Mouse (Mus musculus) Patski (cell line): ENCODE measurements around the gene Dlgap3. TPM values are rescaled to one million over a fixed set of nuclear protein-coding genes. Genes with fewer than 3 reads are reported as not detected.

Experiments
- ATAC-seq: fragments of 100-300 bp; one replicate; pipeline ENCODE4 v1.8.0; 2021
- CTCF ChIA-PET: fragments of 350-600 bp; sonication (Branson Sonifier 250); formaldehyde crosslinking; loops from one replicate; lab custom pipeline; 2022; ENCODE audit warnings: inconsistent platforms; lab: Charles Lee
- POLR2A ChIA-PET: fragments of 350-600 bp; sonication (Branson Sonifier 250); formaldehyde crosslinking; loops from one replicate; lab custom pipeline; 2022; ENCODE audit warnings: antibody characterized with exemption, inconsistent platforms; lab: Charles Lee
- DNase-seq: peaks from one replicate; pipeline ENCODE4 v3.0.0-alpha.2; 2011; ENCODE audit warnings: low read depth, low spot score
- H3K27me3 ChIP-seq: fragments of 371-371 bp; one replicate; pipeline ENCODE4 v1.5.1; 2021
- CTCF ChIP-seq: fragments of 100-300 bp; IDR thresholded peaks from one replicate; pipeline ENCODE4 v1.5.1; 2021
- in situ Hi-C: fragments of 300-500 bp; cut with MboI; formaldehyde crosslinking; loops from 3 replicates; pipeline ENCODE4 v1.11.1; 2018; ENCODE audit warnings: low pct_unique_long_range_greater_than_20kb, mixed read lengths
- polyA plus RNA-seq: library from polyadenylated mRNA; unstranded; gene quantifications from one replicate; pipeline ENCODE4 v1.2.3, GENCODE M21; 2021

Gene Dlgap3
- polyA plus RNA-seq = 0.85 TPM

GRCm38 (mm10) chr4:127168914-127169345 is at the start of gene Dlgap3:
TSS of gene Dlgap3 (plus strand) at chr4:127169204.
- ATAC-seq (peak; percentile 49), DNase-seq (no peak)
- TF ChIP-seq CTCF = no peak
- POLR2A ChIA-PET = no interaction called here
- CTCF ChIA-PET = no interaction called here
- in situ Hi-C loops = no loop called here
- peaks cover 25% of the 10 kb centered on the region for H3K27me3 ChIP-seq

GRCm38 (mm10) chr4:127123391-127123790 is 45.6 kb upstream of the Dlgap3 start, which contains the start of gene Tmem35b:
TSS of gene Tmem35b (plus strand) at chr4:127123691.
- DNase-seq (no peak), ATAC-seq (no peak)
- in situ Hi-C loops = loop anchor here (25.0 kb wide), 1 partner anchor 1464 kb away; no protein-coding TSS in a partner anchor
- CTCF ChIA-PET = no interaction called here
- TF ChIP-seq CTCF = no peak
- no peaks in the 10 kb centered on the region for H3K27me3 ChIP-seq
- POLR2A ChIA-PET = no interaction called here

- in situ Hi-C loops = loop anchor here (25.0 kb wide), 1 partner anchor 1463 kb away; no protein-coding TSS in a partner anchor
- CTCF ChIA-PET = no interaction called here
- DNase-seq = no peak
- no peak for ATAC-seq
- POLR2A ChIA-PET = interaction anchor here (0.6 kb wide), 1 partner anchor 47 kb away, joined by 6 read pairs; no protein-coding TSS in a partner anchor
- no peak for TF ChIP-seq CTCF
- H3K27me3 ChIP-seq = no peaks in the 10 kb centered on the region
Measured at GRCm38 (mm10) chr4:127124331-127124730, 44.7 kb upstream of the Dlgap3 start.

GRCm38 (mm10) chr4:127125834-127126463 is 43.1 kb upstream of the Dlgap3 start:
- DNase-seq (no peak), ATAC-seq (peak; percentile 86)
- POLR2A ChIA-PET = no interaction called here
- no peak for TF ChIP-seq CTCF
- no peaks in the 10 kb centered on the region for H3K27me3 ChIP-seq
- CTCF ChIA-PET = no interaction called here
- in situ Hi-C loops = no loop called here

GRCm38 (mm10) chr4:127134687-127135086 is 34.3 kb upstream of the Dlgap3 start:
- ATAC-seq = no peak
- DNase-seq = no peak
- POLR2A ChIA-PET = no interaction called here
- no peak for TF ChIP-seq CTCF
- in situ Hi-C loops = no loop called here
- no peaks in the 10 kb centered on the region for H3K27me3 ChIP-seq
- CTCF ChIA-PET = no interaction called here

- in situ Hi-C loops = no loop called here
- TF ChIP-seq CTCF = no peak
- DNase-seq (no peak), ATAC-seq (no peak)
- CTCF ChIA-PET = no interaction called here
- H3K27me3 ChIP-seq = no peaks in the 10 kb centered on the region
- POLR2A ChIA-PET = no interaction called here
Measured at GRCm38 (mm10) chr4:127137591-127137990, 31.4 kb upstream of the Dlgap3 start.

GRCm38 (mm10) chr4:127138486-127138885 is 30.5 kb upstream of the Dlgap3 start:
- ATAC-seq (no peak), DNase-seq (no peak)
- no peak for TF ChIP-seq CTCF
- no peaks in the 10 kb centered on the region for H3K27me3 ChIP-seq
- POLR2A ChIA-PET = no interaction called here
- in situ Hi-C loops = no loop called here
- CTCF ChIA-PET = no interaction called here

- POLR2A ChIA-PET = no interaction called here
- no peak for TF ChIP-seq CTCF
- in situ Hi-C loops = no loop called here
- ATAC-seq (no peak), DNase-seq (no peak)
- H3K27me3 ChIP-seq = peaks cover 3% of the 10 kb centered on the region
- CTCF ChIA-PET = no interaction called here
Measured at GRCm38 (mm10) chr4:127150031-127150430, 19.0 kb upstream of the Dlgap3 start.

- POLR2A ChIA-PET = no interaction called here
- DNase-seq (no peak), ATAC-seq (no peak)
- in situ Hi-C loops = no loop called here
- no peak for TF ChIP-seq CTCF
- H3K27me3 ChIP-seq = no peaks in the 10 kb centered on the region
- CTCF ChIA-PET = no interaction called here
Measured at GRCm38 (mm10) chr4:127153345-127153744, 15.7 kb upstream of the Dlgap3 start.

- no peak for DNase-seq
- H3K27me3 ChIP-seq = no peaks in the 10 kb centered on the region
- CTCF ChIA-PET = no interaction called here
- POLR2A ChIA-PET = no interaction called here
- no peak for ATAC-seq
- TF ChIP-seq CTCF = no peak
- in situ Hi-C loops = no loop called here
Measured at GRCm38 (mm10) chr4:127155757-127156156, 13.2 kb upstream of the Dlgap3 start.

- in situ Hi-C loops = no loop called here
- H3K27me3 ChIP-seq = no peaks in the 10 kb centered on the region
- POLR2A ChIA-PET = no interaction called here
- DNase-seq = no peak
- no peak for ATAC-seq
- no peak for TF ChIP-seq CTCF
- CTCF ChIA-PET = no interaction called here
Measured at GRCm38 (mm10) chr4:127157746-127158145, 11.3 kb upstream of the Dlgap3 start.
